Mouse (Mus musculus): ENCODE measurements around the gene Hist1h4b.

The Hist1h4b gene

DNA sequence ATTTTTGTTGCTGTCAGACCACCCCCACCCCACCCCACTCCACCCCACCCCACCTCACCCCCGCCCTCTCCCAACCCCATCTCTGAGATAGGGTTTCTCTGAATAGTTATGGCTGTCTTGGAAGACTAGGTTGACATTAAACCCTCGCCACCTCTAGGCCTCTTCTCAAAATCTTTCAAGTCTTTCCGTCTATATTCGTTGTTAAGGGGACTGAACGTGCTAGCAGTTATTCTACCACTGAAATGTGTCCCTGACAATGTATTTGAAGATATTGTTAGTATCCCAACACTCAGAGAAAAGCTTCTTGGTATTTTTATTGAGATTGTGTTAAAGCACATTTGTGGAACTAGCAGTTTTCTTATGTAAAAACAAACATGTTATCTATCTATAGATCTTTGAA is 15.9 kb upstream of the Hist1h4b start:
- DNase-seq = no peak

DNA sequence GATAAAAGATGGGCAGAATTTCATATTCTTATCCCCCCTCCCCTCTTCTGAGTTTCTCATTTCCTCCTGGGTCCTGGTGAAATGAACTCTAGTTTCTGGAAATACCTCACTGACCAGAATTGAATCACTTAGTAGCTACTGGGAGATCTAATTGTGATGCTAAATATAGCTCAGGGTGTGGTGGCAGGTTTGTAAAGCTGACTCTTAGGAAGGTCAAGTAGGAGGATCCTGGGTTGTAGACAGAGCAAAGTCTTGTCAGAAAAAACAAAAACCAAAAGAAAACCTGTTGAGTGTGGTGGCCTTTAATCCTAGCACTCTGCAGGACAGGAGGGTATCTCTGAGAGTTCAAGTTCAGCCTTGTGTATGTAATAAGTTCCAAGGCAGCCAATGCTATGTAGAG is 14.8 kb upstream of the Hist1h4b start:
- DNase-seq = no peak

DNA sequence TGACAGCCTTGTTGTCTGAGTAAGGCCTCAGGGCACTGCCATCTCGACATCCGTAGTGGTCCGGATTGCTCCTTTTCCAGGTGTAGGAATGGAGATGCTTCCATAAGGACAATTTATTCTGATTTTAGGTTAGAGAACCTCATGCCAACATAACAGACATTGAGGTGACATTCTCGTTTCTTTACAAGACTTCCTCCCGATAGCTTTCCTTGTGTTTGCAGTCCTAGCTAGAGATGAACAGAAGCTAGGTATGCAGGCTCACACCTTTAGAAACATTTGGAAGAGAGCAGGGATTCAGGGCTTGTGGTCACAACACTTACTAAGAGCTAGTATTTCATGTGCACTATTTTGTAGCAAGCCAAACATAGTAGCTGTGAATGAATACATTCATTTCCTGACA is 13.6 kb upstream of the Hist1h4b start:
- no peak for DNase-seq

DNA sequence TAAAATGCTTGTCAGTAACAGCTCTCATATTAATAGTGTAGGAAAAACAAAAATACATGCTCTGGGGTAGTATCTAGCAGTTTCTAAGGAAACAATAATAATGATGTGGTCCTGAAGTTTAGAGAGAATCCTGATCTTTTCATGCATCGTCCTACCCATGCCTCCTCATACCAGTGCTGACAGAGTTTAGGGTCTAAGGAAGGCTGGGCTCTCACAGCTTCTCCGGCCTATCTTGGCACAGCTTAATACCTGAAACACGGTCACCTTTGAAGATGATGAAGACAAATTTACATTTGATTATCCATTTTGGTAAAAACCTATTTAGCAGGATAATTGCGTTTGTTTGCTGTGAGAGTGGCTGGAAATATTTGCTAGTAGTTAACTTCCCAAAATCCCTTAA is 12.8 kb upstream of the Hist1h4b start:
- no peak for DNase-seq

DNA sequence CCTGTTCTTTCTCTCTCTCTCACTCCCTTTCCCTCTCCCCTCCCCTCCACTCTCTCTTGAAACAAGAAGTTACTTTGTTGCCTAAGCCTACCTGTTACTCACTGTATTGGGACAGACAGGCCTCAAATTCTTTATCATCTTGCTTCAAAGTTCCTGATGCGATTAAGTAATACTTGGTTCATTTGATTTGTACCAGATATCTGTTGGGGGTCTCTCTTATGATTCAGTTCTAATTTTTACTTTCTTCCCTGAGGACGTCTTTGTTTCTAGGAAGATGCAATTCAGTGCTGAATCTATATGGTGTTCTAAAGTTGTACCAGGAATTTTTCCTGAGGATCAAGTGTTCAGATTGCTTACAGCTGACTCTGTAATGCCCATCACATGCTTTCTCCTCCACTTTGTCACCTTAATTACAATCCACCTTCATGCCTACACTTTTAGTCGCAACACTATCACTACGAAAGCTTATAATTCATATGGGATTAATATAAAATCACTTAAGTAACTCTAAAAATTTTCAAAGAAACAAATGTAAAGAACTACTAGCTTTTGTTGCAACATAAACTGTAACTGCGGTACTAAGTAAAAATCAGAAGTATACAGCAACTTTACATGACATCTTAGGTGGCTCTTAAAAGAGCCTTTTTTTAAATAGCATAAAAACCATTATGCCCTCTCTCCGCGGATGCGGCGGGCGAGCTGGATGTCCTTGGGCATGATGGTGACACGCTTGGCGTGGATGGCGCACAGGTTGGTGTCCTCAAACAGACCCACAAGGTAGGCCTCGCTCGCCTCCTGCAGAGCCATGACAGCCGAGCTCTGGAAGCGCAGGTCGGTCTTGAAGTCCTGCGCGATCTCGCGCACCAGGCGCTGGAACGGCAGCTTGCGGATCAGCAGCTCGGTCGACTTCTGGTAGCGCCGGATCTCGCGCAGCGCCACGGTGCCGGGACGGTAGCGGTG is 12.1 kb upstream of the Hist1h4b start:
- DNase-seq = no peak

DNA sequence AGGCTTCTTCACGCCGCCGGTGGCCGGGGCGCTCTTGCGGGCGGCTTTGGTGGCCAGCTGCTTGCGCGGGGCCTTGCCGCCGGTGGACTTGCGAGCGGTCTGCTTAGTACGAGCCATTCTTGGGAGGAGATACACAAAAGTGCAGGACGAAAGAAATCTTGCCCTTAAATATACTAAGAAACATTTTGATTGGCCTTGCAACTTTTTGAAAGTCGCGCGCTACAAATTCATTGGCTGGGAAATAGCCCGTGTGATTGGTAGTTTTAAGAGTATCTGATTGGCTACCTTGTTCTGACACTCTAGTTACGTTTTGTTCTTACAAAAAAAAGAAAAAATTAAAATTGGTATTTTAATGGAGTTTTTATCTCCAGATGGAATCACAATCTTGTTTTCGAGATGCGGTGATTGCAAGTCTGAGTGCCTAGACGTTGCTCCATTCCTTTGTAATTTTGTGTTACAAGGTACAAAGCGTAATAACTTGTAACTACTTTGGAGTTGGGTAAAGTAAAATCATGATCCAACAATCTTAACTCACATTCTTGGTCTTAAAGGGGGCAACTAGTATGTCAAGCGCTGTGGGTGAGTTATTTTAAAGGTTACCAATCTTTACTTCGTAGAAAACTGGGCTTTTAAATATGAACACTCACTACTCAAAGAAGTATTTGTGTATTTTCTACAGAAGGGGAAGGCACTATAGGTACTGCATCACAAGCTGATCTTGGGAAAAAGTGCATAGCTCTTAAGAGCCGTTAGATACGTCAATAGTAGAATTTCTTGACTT is 11.2 kb upstream of the Hist1h4b start, which contains the start of gene Hist1h3c:
Gene Hist1h3c (minus strand): TSS at position 222 of the 781 bp plus-strand sequence.
- DNase-seq = peak; percentile 87

DNA sequence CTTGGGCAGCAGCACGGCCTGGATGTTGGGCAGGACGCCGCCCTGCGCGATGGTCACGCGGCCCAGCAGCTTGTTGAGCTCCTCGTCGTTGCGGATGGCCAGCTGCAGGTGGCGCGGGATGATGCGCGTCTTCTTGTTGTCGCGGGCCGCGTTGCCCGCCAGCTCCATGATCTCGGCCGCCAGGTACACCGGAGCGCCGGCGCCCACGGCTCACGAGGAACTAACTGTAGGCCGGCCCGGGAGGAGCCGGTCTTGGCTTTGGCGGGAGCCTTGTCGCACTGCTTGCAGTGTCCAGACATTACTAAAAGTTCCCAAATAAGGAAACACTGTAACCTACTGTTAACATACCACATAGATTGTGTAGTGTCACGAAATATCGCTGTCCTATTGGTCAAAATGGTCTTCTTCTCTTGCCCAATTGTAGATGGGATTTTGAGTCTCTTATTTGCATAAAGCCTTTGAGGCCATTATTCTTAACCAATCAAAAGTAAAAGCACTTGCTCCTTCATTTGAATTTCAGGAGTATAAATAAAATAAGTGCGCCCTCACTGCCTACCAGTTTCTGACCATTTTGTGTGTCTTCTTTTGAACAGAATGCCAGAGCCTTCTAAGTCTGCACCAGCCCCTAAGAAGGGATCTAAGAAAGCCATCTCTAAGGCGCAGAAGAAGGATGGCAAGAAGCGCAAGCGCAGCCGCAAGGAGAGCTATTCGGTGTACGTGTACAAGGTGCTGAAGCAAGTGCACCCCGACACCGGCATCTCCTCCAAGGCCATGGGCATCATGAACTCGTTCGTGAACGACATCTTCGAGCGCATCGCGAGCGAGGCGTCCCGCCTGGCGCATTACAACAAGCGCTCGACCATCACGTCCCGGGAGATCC is 10.4 kb upstream of the Hist1h4b start, which contains the start of gene Hist1h2bb:
Gene Hist1h2bb (plus strand): TSS at position 534 of the 880 bp plus-strand sequence.
- peak; percentile 51 for DNase-seq

DNA sequence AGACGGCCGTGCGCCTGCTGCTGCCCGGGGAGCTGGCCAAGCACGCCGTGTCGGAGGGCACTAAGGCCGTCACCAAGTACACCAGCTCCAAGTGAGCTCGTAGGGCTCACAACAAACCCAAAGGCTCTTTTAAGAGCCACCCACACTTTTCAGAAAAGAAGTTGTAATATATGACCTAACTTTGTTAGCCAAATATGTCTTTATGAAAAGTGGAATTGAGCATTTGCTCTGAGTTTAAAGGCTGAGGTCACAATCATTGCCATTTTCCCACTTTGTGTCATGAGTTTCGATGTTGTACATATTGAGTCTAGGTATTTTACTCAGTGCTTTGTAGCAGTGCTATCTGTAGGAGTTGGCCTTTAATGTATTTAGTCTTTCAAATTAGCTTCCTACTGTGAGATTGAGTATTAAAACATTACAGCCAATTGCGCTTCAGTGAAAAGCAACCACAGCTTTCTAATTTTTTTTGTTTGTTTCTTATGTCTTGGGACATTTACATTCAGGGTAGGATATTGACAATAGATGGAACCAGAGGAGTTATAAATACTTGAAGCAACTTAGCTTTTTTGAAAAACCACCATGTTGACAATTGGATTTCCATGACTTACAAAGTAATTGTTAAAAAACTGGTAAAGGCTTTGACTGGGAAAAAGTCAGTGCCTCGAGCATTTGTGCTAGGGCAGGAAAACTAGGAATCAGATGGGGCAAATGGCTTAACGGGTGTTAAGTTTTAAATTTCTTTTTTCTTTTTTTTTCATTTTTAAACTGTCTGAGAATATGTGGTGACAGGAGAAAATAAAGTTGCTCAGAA is 9.5 kb upstream of the Hist1h4b start:
- no peak for DNase-seq

DNA sequence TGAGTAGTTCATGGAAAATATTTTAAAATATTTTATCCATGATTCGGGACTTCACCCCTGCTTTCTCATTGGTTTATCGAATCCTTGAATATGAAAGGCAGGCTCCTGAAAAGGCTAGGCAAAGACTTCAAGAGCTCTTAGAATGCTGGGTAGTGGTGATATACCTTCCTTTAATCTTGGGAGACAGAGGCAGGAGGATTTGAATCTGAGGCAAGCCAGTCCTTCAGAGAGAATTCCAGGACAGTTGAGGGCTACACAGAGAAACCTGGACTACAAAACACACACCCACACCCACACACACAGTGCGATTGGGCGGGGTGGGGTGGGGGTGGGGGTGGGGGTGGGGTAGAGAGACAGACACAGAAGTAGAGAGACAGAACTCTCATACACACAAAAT is 8.9 kb upstream of the Hist1h4b start:
- no peak for DNase-seq

DNA sequence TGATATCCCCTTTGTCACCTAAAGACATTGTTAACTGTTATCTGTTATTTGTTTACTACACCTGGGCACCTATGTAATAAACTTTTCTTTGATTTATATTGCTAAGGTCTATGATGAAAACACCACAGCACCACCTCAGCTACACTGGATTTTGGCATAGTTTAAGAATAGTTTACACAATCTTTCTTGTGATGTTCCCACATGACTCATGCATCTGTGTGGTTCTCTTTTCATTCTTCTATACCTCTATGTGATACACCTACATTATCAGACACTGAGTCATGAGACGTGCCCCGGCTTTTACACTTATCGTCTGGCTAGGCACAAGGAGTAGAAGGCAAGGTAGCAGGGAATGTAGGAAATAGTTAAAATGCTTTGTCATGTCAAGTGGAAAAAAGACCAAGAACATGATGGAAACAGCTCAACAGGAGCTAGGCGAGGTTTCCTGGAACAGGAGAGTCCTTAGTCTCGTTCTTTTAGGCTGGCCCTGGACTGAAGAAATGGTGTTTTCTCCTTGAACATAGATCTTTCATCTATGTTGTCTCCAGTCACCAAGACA is 7.2 kb upstream of the Hist1h4b start:
- no peak for DNase-seq

DNA sequence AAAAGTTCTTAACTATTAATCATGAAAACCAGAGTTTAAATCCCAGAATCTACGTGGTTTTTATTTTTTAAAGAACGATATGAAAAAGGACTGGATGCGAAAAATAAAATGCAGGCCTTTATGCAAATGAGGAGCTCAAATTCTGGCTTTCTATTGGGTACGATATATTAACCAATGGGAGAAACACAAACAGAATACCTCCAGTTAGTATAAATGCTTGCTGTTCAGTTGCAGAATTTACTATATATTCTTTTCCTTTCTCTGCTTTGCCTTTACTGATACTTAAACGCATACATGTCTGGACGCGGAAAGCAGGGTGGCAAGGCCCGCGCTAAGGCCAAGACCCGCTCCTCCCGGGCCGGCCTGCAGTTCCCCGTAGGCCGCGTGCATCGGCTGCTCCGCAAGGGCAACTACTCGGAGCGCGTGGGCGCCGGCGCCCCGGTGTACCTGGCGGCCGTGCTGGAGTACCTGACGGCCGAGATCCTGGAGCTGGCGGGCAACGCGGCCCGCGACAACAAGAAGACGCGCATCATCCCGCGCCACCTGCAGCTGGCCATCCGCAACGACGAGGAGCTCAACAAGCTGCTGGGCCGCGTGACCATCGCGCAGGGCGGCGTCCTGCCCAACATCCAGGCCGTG is 5.9 kb upstream of the Hist1h4b start, which contains the start of gene Hist1h2ab:
Gene Hist1h2ab (plus strand): TSS at position 288 of the 639 bp plus-strand sequence.
- peak; percentile 29 for DNase-seq

DNA sequence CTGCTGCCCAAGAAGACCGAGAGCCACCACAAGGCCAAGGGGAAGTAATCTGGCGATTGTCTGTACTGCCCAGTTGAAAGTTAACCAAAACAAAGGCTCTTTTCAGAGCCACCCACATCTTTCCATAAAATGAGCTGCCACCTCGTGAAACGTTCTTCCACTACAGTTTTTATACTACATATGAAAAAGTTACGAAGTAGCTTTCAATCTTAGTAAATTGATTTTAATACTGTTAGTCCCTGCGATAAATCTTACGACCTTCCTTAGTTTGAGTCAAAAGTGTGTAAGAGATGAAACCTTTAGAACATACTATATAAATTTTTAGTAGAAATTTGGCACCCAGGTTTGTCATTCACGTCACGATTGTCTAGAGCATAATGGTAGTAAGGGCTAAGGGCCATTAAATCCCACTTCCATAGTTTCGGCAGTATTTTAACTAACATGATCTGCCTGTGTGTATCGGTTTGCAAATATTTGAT is 5.3 kb upstream of the Hist1h4b start:
- DNase-seq = no peak

DNA sequence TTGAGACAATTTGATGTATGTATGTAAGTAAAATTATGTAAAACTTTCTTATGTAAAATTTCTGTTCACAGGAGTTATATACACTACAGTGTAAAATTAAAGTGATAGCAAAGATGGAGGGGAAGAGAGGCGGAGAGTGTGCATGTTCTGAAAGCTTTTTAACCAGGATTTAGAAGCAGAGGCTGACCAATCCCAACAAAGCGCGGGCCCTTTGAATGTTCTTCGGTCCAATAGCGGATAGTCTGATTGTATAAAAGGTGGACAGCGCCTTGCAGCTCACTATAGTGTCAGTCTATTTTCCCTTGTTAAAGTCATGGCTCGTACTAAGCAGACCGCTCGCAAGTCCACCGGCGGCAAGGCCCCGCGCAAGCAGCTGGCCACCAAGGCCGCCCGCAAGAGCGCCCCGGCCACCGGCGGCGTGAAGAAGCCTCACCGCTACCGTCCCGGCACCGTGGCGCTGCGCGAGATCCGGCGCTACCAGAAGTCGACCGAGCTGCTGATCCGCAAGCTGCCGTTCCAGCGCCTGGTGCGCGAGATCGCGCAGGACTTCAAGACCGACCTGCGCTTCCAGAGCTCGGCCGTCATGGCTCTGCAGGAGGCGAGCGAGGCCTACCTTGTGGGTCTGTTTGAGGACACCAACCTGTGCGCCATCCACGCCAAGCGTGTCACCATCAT is 4.6 kb upstream of the Hist1h4b start, which contains the start of gene Hist1h3b:
Gene Hist1h3b (plus strand): TSS at position 201 of the 675 bp plus-strand sequence.
- DNase-seq = peak; percentile 97

DNA sequence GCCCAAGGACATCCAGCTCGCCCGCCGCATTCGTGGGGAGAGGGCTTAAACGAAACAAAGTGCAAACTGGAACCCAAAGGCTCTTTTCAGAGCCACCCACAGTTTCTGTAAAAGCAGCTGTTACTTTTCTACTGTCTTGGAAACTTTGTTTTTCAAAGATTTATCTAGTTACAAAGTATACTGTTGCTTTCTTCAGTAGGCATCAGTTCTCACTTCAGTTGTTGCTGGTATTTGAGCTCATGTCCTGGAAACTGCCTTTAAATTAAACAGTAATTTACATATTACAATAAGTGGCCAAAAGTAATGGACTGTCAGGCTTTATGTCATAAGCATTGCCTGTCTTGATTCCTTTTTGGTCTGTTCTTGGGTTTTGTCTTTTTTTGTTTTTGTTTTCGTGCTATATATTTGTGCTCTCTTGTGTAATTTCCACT is 4.1 kb upstream of the Hist1h4b start:
- no peak for DNase-seq

DNA sequence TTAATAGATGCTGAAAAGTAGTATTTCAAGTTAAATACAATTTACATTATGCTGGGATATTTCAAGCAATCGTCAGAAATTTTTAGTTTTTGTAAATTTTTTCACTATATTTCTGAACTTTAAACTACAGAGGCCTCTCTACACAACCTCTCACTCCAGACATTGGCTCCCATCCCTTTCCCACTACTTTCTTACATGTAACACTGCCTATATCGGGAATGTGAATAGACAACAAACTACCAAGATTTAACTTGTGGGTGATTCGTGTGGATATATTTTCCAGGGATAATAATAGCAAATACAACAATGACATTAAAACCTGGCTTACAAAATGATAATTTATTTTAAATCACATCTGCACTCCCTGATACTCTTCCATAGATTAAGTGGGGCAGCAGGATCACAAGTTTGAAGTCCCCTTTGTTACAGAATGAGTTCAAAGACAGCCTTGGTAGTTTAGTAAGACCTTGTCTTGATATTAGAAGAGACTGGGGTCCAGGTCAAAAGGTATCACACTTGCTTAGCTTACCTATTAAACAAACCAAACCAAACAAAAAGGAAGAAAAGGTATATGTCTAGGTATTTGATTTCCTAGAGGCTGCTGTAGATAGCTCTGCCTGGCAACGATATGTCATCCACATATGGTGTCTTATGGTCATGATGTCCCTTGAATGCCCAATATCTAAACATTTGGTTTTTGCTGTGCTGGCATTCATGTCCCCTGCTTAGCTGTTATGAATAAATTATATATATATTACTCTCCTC is 3.3 kb upstream of the Hist1h4b start:
- DNase-seq = no peak

DNA sequence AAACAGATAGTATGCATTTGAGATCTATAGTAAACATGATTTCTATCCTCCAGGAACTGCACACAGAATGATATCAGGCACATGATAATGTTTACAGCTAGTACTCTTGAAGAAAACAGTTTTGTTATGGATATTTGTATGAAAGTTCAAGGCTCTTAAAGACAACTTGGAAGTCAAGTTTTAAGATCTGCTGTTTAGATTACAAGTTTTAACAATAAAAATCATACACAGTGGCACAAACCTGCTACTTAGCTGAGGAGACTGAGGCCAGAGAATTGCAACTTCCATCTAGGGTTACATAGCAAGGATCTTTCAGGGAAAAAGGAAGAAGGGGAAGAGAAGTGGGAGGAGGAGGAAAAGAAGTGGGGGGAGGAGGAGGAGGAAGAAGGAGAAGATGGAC is 1.8 kb upstream of the Hist1h4b start:
- DNase-seq = no peak

DNA sequence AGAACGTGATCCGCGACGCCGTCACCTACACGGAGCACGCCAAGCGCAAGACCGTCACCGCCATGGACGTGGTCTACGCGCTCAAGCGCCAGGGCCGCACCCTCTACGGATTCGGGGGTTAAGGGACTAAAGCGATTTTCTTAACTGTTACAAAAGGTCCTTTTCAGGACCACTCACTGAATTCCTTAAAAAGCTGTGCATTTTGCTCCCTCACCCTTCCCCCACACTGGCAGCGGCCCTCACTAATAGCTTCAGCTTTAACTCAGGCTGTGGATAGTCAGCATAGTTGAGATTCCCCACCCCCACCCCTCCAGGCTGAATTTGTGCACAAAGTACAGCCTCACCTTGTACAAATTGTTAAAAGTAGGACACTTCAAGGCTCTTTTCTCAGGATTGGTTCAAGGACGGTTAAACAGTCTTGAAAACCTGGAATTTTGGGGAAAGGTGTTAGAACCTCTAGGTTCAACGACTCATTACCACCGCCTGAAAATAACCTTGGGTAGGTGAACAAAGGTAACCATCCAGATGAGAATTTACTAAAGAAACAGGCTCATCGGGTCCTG is 479 bp downstream of the Hist1h4b start:
- no peak for DNase-seq

DNA sequence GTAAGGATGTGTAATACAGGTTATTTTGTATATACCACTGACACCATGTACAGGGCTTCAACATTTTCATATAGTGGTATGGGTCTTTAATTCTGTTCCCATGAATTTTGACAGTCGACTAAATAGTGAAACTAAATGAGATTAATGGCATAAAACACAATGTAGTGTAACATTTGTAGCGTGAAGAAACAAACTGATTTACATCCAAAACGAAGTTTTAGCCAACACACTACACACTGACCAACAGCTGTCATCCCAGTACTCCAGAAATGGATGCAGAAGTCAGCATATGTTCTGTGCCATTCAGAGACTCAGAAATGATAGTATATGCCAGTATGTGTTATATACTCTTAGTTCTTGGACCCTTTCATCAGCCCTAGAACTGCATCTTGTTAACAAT is 1.1 kb downstream of the Hist1h4b start:
- DNase-seq = no peak

DNA sequence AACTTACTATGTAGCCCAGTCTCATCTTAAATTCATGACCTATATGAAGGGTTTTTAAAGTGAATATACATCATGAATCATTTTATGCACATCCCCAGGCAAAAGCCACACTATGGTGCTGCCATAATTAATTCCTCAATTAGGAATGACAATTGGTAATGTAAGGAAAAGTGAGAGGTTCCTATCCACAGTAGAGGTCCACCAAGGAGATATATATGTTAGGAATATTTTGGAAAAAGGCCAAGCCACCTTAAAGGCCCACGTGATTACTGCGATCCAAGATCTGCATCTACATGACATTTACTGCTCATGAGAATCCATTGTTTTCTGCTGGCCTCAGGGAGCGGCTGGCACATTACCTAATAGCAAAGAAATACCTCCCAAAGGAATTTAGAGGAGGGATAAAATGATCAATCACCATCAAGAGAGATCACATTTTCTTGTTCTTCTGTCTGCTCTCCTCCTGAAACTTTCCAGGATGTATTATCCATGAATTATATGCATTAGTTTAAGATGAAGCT is 2.5 kb downstream of the Hist1h4b start:
- no peak for DNase-seq
